Mouse (Mus musculus) urinary bladder, adult 2 months (tissue): ENCODE measurements around the gene BC029722. TPM values are rescaled to one million over a fixed set of nuclear protein-coding genes. Genes with fewer than 3 reads are reported as not detected.
"Not testable (repeated sequence)": the region's sequence is repeated elsewhere in the genome, so short reads cannot be mapped to it uniquely, and the experiment has no call there.

ENCODE experiments used
- DNase-seq: peaks from one replicate; pipeline ENCODE4 v3.0.0; 2022; ENCODE audit warnings: low spot score
- polyA plus RNA-seq: library from polyadenylated mRNA; depleted of rRNA; stranded (reverse); fragments of >200 nt; gene quantifications from 2 replicates; pipeline ENCODE4 v1.2.3, GENCODE M21; 2012; rRNA removed

Gene BC029722
- polyA plus RNA-seq: 42.8 and 48.4 TPM in 2 replicates

DNA sequence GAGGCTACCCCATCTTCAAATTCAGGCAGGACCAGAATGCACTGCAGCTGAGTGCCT, at the start of gene BC029722:
TSS of gene BC029722 (minus strand) at position 35 of the 57 bp plus-strand sequence.
- no peak for DNase-seq

DNA sequence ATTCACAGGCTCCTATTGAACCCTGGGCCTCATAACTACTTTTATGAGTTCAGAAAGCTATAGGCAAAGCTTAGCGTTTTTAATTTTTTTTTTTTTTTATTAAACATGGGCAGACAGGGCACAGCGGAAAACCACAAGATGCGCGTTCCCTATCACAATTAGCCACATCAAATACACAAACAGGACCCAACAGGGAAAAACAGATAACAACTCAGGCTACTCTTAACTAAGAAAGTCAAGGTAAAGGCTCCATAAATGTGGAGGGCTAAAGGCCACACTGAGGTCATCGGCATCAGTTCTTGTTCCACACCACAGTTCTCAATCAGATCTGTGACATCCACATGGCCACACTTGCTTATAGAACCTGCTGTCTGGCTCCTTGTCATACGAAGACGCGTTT, 49.1 kb upstream of the BC029722 start:
- DNase-seq: no peak

DNA sequence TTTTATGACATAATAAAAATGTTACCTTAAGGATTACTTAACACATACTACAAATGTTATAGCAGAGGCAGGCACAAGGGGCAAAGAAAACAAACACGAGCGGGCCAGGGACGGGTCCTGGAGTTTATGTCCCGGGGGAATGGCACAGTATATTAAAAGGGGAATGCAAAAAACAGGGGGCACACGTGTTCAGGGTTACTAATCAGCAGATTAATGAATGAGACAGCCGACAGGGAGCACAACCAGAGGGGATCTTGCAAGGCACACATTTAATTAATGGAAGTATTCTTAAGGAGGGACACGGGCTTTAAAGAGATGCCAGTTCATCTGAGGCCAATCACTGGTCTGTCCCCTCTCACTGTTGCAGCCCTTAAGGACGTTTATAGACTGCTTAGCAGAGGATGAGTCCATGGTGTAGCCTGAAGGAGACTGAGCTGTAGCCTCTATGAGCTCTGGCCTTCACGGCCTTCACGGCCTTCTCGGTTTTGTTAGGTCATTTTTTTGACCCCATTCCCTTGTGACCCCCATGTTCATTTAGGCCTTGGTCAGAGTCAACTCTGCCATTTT, 44.2 kb upstream of the BC029722 start:
- no peak for DNase-seq

DNA sequence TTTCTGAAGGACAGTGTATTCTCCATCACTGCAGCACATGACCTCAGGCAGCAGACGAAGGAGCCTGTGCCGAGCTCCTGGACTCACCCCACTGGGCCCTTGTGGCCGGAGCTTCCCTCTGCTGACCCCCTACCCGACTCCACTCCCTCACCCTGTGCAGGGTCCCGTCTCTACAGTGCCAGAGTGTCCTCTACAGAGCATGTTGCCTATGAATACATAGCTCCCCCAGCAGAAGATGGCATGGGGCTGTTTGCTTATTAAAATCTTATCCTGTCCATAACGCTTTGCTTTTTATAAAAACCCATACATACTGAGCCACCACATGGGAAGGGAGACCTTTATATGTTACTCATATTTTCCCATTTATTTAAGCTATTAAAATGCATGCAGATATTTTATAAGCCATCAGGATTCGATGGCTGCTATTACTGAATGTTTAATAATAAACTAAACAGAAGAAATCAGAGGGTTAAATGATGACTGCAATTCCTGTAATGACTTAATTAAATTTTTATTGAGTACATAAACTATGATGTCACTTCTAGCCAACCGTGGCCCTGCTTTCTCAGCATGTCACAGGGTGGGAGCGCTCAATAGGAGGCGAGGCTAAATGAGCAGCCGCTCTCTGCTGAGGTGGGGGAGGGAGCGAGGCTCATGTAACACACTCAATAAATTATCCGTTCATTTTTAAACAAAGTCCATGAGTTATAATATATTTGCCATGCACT, 43.5 kb upstream of the BC029722 start:
- DNase-seq: no peak

DNA sequence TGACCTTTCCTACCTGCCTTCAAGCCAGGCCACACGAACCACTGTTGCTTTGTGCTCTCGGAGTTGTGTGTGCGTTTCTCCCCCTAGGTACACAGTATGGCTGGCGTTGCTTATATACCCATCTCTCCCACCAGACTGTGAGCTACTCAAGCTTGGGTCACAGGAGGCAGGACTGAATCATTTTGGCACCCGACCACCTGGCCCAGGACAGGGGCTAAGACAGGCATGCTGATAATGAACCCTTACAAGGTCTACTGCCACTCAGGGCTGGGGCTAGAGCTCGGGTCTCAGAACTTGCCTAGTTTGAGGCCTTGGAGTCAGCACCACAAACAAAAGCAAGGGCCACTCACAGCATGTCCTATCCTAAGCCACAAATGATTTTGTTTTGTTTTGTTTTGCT, 42.4 kb upstream of the BC029722 start:
- no peak for DNase-seq

DNA sequence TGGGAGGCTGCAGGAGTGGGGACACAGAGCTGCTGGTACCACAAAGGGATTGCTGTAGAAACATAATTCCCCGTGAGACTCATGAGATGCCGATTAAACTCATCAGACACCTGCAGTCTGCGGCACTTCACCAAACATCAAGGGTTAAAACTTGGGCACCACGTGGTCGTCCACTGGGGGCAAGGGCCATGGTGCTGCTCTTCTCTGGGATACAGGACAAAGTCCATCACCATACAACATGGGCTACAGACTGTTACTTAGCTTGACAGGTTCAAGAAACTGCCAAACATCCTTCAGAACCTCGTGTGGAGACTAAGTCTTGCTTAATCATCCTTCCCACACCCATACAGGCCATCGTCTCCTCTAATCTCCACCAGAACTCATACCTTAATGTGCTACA, 40.9 kb upstream of the BC029722 start:
- no peak for DNase-seq

DNA sequence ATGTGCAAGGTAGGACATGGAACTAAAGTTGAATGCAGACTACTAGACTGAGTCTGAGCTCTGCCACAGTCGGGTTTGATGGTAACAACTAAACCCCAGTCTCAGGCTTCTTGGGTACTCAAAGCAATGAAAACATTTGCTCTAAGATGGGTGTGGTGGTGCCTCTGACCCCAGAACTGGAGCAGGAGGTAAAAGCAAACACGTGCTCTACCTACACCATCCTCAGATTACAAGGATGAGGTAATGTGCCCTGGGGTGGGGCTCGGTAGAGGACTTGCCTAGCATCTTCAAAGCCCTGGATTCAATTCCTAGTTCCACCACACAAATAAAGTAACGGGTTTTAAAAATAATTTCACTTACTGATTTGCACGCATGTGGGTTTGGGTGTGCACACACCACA, 33.3 kb upstream of the BC029722 start:
- no peak for DNase-seq

DNA sequence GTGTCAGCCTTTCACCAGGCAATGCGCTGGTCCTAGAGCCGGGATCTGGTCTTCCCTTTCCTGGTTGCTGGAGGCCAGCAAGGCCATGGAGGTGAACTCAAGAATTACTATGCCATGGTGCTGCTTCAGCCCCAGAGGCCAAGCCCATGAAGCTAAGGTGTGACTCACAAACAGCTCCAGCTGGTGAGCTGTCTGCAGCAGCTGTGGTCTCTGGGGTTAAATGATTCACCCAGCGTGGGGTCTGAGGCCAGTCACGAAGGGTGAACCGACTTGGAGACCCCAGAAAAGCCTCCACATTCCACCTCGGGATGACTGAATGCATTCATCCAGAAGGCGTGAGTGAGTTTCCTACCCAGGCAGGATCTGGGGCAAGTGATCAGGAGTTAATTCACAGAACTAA, 30.9 kb upstream of the BC029722 start:
- DNase-seq: no peak

DNA sequence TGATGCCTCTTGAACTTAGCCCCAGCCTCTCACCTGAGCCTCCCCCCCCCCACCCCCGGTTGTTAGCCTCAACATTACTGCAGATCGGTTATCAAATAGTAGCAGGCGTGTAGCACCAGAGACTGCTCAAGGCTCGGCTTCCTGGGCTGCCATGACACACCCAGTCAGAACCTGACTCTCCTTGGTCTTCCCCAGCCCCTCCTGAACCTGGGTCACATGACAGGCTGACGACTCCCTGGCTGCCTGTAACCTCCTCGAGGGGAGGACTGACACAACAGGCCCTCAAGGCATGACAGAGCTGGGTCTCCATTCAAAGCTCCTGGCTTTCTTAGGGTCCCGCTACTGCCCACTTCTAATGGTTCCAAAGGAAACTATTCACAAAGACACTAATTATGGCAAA, 30.2 kb upstream of the BC029722 start:
- DNase-seq: no peak

DNA sequence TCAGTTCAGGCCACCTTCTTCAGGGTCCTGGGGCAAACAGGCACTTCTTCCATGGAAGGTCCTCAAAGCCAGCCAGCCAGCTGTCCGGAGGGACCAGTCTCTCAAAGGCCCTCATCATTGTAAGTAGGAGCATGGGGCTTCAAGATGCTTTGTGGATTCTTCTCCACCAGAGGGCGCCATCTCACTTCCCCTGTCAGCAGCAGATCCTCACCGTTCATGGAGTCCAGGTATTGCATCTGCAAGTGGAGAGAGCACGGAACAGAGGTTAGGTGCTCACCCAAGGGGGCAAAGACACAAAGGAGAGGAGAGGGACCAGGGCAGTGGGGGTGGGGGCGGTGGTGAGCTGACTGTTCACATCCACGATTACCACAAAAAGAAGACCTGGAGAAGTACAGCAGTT, 29.1 kb upstream of the BC029722 start:
- peak; percentile 59 for DNase-seq

DNA sequence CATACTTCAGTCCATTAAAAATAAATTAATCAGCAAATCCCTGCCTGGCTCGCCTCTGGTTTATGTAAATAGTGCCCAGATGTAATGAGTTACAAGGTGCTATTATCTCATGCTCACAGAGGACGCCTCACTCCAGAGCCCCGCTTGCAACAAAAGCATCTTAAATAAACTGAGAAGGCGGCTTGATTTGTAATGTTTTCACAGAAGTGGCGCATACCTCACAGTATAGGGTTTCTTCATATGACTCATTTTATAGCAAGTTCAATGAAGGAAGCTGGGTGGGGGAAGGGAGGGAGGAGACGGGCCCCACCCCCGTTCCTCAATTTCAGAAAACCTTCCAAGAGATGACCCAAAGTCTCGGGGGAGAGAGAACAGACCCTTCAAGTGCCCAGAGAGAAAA, 27.7 kb upstream of the BC029722 start:
- DNase-seq: no peak

DNA sequence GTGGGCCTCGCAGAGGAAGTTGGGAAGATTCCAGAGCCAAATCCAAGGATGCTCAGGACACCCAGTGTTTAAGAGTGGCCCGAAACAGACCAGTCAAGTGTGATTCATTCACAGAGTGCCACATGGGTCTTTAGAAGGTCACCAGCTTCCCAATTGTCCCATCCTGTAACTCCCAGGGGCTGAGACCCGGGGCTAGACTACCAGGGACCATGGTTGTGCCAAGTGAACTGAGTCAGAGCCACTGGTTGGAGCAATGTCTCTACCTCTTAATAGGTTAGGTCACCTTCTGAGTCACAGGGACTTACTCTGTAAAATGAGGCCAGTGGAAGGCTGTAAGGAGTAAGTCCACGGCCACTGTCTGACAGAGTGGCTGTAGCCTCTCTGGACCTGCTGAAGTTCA, 19.7 kb upstream of the BC029722 start:
- no peak for DNase-seq

DNA sequence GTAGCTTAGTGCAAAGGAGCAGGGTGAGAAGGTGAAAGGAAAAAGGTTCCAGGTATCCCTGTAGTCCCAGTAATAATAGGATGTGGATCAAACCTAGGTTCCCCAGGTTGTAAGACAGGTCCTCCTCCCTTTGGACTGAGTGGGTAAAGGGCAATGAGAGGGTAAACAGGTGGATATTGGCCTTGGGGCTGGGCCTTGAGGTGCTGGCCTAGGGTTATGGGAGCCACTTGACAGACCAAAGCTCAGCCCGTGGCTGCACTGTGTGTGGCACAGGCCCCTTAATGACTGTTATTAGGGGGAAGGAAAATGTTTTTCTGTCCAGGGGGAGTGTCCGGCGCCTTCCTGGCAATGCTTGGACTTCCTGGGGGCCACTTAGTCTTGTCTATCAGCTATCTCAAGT, 18.7 kb upstream of the BC029722 start:
- DNase-seq: no peak

DNA sequence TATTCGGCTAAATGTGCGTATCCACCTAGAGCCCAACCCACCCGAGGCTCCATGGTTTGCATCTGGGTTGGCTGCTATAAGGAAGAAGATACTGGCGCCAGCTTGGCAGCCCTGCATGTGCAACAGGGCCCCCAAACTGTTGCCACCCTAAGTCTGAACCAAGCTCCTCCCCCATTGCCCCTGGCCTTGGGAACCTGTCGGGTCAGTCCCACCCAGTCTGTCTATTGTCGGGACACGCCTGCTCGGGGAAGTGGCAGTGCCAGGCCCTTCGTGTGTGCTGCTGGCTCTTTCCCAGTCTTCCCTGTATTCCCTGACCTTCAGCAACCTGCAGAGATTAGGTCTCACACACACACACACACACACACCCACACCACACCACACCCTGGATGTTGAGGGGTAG, 15.5 kb upstream of the BC029722 start, which contains the start of gene Fam83c:
TSS of gene Fam83c (minus strand) at position 123 of the 400 bp plus-strand sequence.
- no peak for DNase-seq

DNA sequence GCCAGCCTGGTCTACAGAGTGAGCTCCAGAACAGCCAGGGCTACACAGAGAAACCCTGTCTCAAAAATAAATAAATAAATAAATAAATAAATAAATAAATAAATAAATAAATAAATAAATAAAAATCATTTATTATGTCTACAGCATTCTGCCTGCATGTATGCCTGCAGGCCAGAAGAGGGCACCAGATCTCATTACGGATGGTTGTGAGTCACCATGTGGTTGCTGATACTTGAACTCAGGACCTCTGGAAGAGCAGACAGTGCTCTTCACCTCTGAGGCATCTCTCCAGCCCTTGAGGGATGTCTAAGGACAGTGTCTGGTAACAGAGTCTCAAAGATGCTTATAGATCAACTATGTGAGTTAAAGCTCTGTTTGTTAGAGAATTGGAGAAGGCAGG, 12.9 kb upstream of the BC029722 start:
- not testable (repeated sequence) for DNase-seq

DNA sequence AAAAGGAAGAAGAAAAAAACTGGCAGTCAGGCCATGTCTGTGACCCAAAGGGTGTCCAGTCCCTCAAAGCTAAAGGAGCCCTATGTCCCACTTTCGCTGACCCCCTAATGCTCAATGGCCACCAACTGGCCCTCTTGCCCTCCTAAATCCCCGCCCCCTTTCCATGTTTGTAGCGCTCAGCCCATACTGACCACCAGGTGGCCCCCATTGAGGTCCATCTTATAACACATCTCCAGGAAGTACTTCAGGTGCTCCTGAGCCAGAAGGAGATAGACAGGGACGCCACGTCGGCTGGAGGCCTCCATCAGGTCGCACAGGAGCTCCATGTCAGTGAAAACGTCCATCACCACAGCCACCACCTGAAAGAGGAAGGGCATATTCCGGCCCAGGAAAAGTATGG, 12.1 kb upstream of the BC029722 start:
- DNase-seq: no peak

DNA sequence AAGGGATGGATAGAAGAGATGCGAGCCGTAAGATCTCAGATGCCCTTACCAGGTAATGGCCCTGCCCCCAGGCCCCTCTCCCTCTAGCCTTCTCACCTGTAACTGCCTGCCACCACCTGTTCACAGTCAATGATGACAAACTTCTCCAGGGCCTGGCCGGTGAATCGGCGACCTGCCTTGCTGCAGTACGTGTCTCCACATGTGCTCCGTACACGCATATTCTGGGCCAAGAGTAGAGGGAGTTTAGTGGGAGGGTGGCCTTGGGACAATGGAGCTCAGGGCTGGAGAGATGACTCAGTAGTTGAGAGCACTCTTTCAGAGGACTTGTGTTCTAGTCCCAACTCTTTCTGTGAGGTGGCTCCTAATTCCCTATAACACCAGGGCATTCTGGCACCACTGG, 11.6 kb upstream of the BC029722 start:
- no peak for DNase-seq

DNA sequence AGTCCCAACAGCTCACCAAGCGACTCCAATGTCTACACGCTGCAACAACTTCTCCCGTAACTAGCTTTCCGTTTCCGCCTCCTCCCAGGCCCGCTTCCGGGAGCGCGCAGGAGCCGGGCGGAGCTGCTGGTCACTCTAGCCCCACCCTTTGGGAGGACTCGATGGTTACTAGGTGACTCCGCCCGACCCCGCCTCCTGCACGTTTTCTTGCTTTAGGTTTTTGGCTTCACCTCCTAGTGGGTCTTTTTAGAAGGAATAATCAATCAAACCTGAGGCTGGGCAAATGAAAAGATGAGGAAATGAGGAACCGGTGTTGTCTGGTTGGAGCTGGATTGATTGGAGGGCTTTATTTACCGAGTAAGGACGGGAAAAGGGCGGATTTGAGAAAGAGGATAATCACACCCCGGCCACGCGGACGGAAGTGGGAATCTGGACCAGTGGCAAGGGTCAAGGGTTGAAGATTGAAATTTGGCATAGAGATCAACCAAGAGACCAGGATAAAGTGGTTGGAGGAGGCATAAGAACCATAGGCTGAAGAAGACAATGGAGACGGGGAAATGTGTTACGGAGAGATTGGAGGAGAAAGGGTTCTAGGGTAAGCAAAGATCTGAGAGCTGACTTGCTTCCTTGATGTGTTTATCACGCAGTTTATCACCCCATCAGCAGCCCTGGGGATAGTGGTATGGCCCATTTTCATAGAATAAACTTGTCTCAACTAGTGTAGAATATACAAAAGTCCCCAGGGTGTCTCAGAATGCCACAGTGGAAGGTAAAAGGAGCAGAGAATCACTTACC, 7.6 kb upstream of the BC029722 start, which contains the start of gene Eif6:
TSS of gene Eif6 (minus strand) at position 296 of the 795 bp plus-strand sequence.
- DNase-seq: peak; percentile 64

DNA sequence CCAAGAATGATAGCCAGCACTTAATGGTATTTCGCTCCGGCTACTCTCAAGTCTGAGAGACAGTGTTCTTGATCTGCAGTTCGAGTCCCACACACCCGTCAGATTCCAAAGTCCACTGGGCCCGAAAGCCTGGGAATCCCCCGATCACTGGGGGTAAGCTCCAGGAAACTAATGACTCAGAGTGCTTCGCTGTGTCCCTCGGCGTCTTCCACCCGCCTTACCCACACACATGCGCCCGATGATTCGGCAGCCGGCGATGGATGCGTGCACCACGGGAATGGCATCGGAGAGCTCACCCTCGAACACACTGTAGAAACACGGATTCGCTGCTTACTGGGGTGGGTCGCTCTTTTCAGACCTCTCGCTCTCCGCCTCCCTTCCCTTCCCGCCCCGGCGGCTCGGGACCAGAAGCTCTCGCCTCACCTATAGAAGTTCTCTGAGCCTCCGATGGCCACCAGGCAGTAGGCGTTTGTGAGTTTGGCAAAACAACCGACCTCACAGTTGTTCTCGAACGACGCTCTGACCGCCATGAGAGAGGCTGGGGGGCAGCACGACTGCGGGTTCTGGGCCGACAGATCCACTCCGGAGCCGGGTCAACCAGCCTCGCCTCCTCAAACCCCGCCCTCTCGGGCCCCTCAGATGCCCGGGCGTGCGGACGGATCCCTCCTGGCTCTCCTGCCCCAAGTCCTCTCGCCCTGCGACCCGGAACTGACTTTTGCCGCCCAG, 6.8 kb upstream of the BC029722 start:
- no peak for DNase-seq

DNA sequence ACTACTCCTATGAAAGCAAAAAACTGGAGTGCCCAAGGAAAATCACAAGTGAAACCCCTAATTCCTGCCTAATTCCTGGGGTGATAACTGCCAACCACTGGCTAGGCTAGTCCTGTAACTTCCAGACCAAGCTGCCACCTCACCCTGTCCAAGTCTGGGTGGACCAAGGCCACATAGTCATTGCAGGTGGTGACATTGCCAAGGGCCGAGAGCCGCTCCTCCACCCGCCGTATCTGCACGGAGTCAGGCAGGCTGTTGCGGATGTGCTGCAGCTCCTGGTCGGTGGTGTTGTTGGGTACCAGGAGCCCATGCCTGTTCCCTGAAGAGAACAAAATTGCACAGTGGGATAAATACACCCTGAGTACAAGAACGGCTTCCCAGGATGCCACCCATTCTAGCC, 4.5 kb upstream of the BC029722 start:
- no peak for DNase-seq

DNA sequence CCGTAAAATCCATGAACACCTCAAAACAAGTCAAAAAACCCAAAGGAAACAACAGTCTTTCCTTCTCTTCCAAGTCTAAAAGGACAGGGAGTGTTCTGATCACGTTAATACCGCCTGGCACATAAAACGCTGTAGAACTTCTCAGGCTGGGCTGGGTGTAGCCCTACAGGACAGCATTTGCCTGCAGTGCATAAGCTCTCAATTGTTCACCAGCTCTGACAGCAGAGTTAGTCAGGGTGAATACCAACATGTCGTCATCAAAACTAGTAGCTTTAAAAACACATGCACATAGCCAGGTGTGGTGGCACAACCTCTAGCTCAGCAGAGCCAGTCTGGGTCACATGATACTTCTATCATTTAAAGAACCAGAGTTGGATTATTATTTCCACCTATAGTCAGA, 1.6 kb upstream of the BC029722 start:
- DNase-seq: no peak

DNA sequence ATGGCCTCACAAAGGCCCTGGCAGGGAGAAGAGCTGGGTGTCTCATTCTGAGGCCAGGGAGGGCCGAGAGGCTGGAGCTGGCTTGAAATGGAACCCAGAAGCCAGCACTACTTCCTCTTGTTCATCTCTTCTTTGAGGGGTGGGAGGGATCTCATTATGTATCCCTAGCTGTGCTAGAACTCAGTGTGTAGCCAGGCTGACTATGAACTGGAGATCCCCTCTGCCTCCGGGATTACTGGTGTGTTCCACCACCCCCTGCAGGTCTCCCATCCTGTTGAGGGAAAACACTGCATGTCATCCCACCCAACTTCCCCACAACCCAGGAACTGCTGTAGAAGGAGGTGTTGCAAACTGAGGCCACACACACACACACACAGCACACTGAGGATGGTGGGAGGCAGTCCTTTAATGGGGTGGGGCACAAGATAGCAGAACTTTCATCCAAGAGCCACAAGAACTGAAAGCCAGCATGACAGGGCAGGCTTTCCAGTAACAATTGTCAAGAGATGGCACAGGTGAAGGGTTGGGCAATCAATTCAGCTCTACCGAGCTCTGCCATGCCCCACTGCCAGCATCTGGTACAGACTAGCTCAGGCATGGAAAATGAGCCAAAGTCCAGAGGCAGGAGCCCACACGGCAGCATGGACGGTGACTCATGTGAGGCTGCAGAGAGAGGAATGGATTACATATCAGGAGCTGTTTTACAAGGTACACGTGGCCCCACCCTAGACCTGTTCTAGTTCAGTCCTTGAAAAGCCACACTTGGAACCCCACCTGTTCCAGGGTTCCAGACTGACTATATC, 424 bp upstream of the BC029722 start:
- no peak for DNase-seq
